Mouse (Mus musculus) frontal cortex, adult 2 months (tissue): ENCODE data around the gene Cldn34b4. TPM values are rescaled to one million over a fixed set of nuclear protein-coding genes. Genes with fewer than 3 reads are reported as not detected.

ENCODE experiments used
- DNase-seq, 2 experiments: peaks; one replicate each; pipeline ENCODE4 v3.0.0; 2022; ENCODE audit warnings: low spot score in 1 of 2; ENCODE audit errors: extremely low spot score in 1 of 2
- polyA plus RNA-seq: library from polyadenylated mRNA; depleted of rRNA; stranded (reverse); fragments of >200 nt; gene quantifications from 2 replicates; pipeline ENCODE4 v1.2.3, GENCODE M21; 2012; rRNA removed

Gene Cldn34b4
- polyA plus RNA-seq = not detected in 2 replicates

GRCm38 (mm10) chrX:76393050-76393449 is at the start of gene Cldn34b4:
Gene Cldn34b4 (plus strand): TSS chrX:76393350.
- no peak for DNase-seq

Other genes starting within 250 kb of the Cldn34b4 start
- gene Cldn34b3, start 129.0 kb upstream of the Cldn34b4 start, polyA plus RNA-seq = not detected in 2 replicates
- not detected in 2 replicates for gene Cldn34d, start 209.6 kb downstream of the Cldn34b4 start, polyA plus RNA-seq